8 mouse cellular contexts compared by ENCODE assay signal in the genomic region with DNA sequence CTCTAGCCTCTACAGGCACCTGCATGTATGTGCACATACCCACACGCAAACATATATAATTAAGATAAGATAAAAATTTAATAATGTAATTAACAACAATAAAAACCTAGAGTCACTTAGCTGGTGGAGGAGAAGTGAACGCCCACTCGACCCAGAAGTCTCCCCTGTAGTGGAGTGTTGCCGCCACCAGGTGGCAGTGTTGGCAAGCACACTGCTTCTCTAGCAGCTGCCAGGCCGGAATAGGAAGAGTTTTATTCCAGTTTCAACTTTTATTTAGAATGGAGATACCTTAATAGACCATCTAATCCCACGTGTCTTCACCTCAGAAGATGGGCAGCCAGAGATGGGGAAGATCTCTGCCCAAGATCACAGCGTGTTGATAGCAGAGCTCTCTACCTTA. TPM values are rescaled to one million over a fixed set of nuclear protein-coding genes. Genes with fewer than 3 reads are reported as not detected.
A peak's percentile ranks its signal among the peaks of the same experiment; 100 is the strongest.
DNase-seq lines count a peak whose midpoint lies in the region; ATAC-seq and TF ChIP-seq lines count a peak whose summit lies in the region.

No protein-coding gene starts in this region.

- H3K4me2 ChIP-seq in midbrain, embryonic 11.5 days = no peak overlapping the region
- H3K4me2 ChIP-seq in midbrain, embryonic 16.5 days (ENCODE audit: low read length) = no peak overlapping the region
- no peak overlapping the region for H3K4me2 ChIP-seq in liver, postnatal 0 days (ENCODE audit: low read depth, low read length)

- H3K9me3 ChIP-seq in midbrain, embryonic 11.5 days (ENCODE audit: control insufficient read depth, low read length) = no peaks in the 10 kb centered on the region
- no peaks in the 10 kb centered on the region for H3K9me3 ChIP-seq in midbrain, embryonic 16.5 days (replicated peaks; ENCODE audit: control insufficient read depth, low read length, poor library complexity, severe bottlenecking)
- no peaks in the 10 kb centered on the region for H3K9me3 ChIP-seq in liver, postnatal 0 days (ENCODE audit: low read length)

- WGBS in midbrain, embryonic 11.5 days = 2% methylated on average over 7 of the region's 7 CpGs
- under 1% methylated on average over 7 of the region's 7 CpGs for WGBS in midbrain, embryonic 16.5 days
- WGBS in liver, postnatal 0 days (ENCODE audit: insufficient replicate concordance) = 3% methylated on average over 7 of the region's 7 CpGs

- no peak overlapping the region for H3K27ac ChIP-seq in midbrain, embryonic 11.5 days (ENCODE audit: low read depth, low read length)
- no peak overlapping the region for H3K27ac ChIP-seq in midbrain, embryonic 16.5 days (ENCODE audit: low read length)
- H3K27ac ChIP-seq in liver, postnatal 0 days (ENCODE audit: low read depth) = no peak overlapping the region

- peak; percentile 96 for TF ChIP-seq CTCF in liver, postnatal 0 days (IDR thresholded peaks at IDR 0.05; ENCODE audit: low read depth)

- H3K4me3 ChIP-seq in midbrain, embryonic 11.5 days (ENCODE audit: low read depth, low read length) = no peak overlapping the region
- H3K4me3 ChIP-seq in midbrain, embryonic 16.5 days (ENCODE audit: low read depth, low read length) = no peak overlapping the region
- no peak overlapping the region for H3K4me3 ChIP-seq in liver, postnatal 0 days (ENCODE audit: low read depth, low read length)

- H3K9ac ChIP-seq in midbrain, embryonic 11.5 days (ENCODE audit: low read length) = no peak overlapping the region
- no peak overlapping the region for H3K9ac ChIP-seq in midbrain, embryonic 16.5 days (ENCODE audit: low read depth, low read length)
- H3K9ac ChIP-seq in liver, postnatal 0 days (replicated peaks) = no peak overlapping the region

- peaks cover 6% of the 10 kb centered on the region; the same call in 1 of the 2 replicates for H3K27me3 ChIP-seq in midbrain, embryonic 11.5 days (ENCODE audit: control insufficient read depth, insufficient read depth, low read length)
- peaks cover 6% of the 10 kb centered on the region; the same call in 1 of the 2 replicates for H3K27me3 ChIP-seq in midbrain, embryonic 16.5 days (ENCODE audit: control insufficient read depth, insufficient read depth, low read depth, low read length)
- H3K27me3 ChIP-seq in liver, postnatal 0 days (ENCODE audit: insufficient read depth, low read length) = peaks cover 24% of the 10 kb centered on the region

- no peaks in the 10 kb centered on the region for H3K36me3 ChIP-seq in midbrain, embryonic 11.5 days (ENCODE audit: control insufficient read depth, insufficient read depth, low read length)
- H3K36me3 ChIP-seq in midbrain, embryonic 16.5 days (ENCODE audit: control insufficient read depth, insufficient read depth, low read length) = no peaks in the 10 kb centered on the region
- no peaks in the 10 kb centered on the region for H3K36me3 ChIP-seq in liver, postnatal 0 days (replicated peaks; ENCODE audit: insufficient read depth, low read length)

- no peak for TF ChIP-seq EP300 in liver, postnatal 0 days (IDR thresholded peaks at IDR 0.05; ENCODE audit: low read depth)

- ATAC-seq in midbrain, embryonic 11.5 days (ENCODE audit: low FRiP score) = no peak
- ATAC-seq in midbrain, embryonic 16.5 days = no peak
- no peak; the same call in 1 of the 2 replicates for ATAC-seq in liver, postnatal 0 days

- peak; percentile 99 for DNase-seq in midbrain, embryonic 11.5 days (ENCODE audit: low spot score, missing footprints)
- peak; percentile 80 for DNase-seq in cerebellum, adult 9-10 months
- DNase-seq in gastrocnemius, postnatal 10 days = peak; percentile 85
- peak; percentile 70 to 88 for DNase-seq in kidney, postnatal 36 days
- DNase-seq in liver, postnatal 0 days = peak; percentile 80
- DNase-seq in retina, embryonic 14.5 days (ENCODE audit: low spot score) = peak; percentile 90
- peak; percentile 84 for DNase-seq in thymus, postnatal 4 days

- peaks cover 5% of the 10 kb centered on the region; the same call in 1 of the 2 replicates for H3K4me1 ChIP-seq in midbrain, embryonic 11.5 days (ENCODE audit: control insufficient read depth, insufficient read depth, low read length)
- peaks cover 2% of the 10 kb centered on the region; the same call in 1 of the 2 replicates for H3K4me1 ChIP-seq in midbrain, embryonic 16.5 days (ENCODE audit: control insufficient read depth, insufficient read depth, low read length)
- H3K4me1 ChIP-seq in liver, postnatal 0 days (ENCODE audit: insufficient read depth) = 0 out of 2 replicates have a peak, but pooled peaks cover 3% of the 10 kb centered on the region

RNA-seq across cellular contexts. Expression of a gene that starts 28.1 kb away (rescaled TPM):
- 3.8 and 4.6 TPM in 2 replicates for polyA plus RNA-seq in midbrain, embryonic 11.5 days (2014; fragmentation: Nextera tagmentation; extraction: Ambion mirVana)
- 7.5 and 9.8 TPM in 2 replicates for polyA plus RNA-seq in midbrain, embryonic 16.5 days (2015; fragmentation: Nextera tagmentation; extraction: Ambion mirVana)
- 1 to 10 TPM; 5.6 to 6.8 TPM for total RNA-seq in gastrocnemius, postnatal 10 days (2021)
- polyA plus RNA-seq in liver, postnatal 0 days (2015; fragmentation: Nextera tagmentation; extraction: Ambion mirVana) = 0.15 and 0.39 TPM in 2 replicates
